Mouse (Mus musculus) cerebellum, postnatal 10 days (tissue): Measurements from ENCODE around the gene Iqsec1.
A peak's percentile ranks its signal among the peaks of the same experiment; 100 is the strongest.

Experiments used
- DNase-seq, 2 experiments: peaks; one replicate each; pipeline ENCODE4 v3.0.0; 2021; ENCODE audit warnings: mixed read lengths in 2 of 2

The Iqsec1 gene

GRCm38 (mm10) chr6:90887024-90887775, 101.3 kb downstream of the Iqsec1 start:
- DNase-seq = peak; percentile 9 to 25

- no peak for DNase-seq
These were observed 102.9 kb downstream of the Iqsec1 start for GRCm38 (mm10) chr6:90885626-90886025.

GRCm38 (mm10) chr6:90884631-90885030, 103.9 kb downstream of the Iqsec1 start:
- peak in 1 of 2 experiments; percentile 34 for DNase-seq

- no peak for DNase-seq
These were observed 107.5 kb downstream of the Iqsec1 start for GRCm38 (mm10) chr6:90880975-90881374.

GRCm38 (mm10) chr6:90880404-90880803, 108.1 kb downstream of the Iqsec1 start:
- peak; percentile 24 to 26 for DNase-seq

GRCm38 (mm10) chr6:90871581-90871980, 116.9 kb downstream of the Iqsec1 start:
- no peak for DNase-seq

GRCm38 (mm10) chr6:90868033-90868432, 120.5 kb downstream of the Iqsec1 start:
- no peak for DNase-seq

GRCm38 (mm10) chr6:90861370-90861769, 127.1 kb downstream of the Iqsec1 start:
- DNase-seq = no peak

GRCm38 (mm10) chr6:90857844-90858243, 130.6 kb downstream of the Iqsec1 start:
- no peak for DNase-seq

GRCm38 (mm10) chr6:90852360-90852759, 136.1 kb downstream of the Iqsec1 start:
- DNase-seq = no peak

GRCm38 (mm10) chr6:90848068-90848467, 140.4 kb downstream of the Iqsec1 start:
- no peak for DNase-seq

- DNase-seq = no peak
These were observed 141.0 kb downstream of the Iqsec1 start for GRCm38 (mm10) chr6:90847523-90847922.

GRCm38 (mm10) chr6:90839972-90840371, 148.5 kb downstream of the Iqsec1 start:
- no peak for DNase-seq

GRCm38 (mm10) chr6:90836749-90837148, 151.7 kb downstream of the Iqsec1 start:
- no peak for DNase-seq

GRCm38 (mm10) chr6:90829536-90829935, 158.9 kb downstream of the Iqsec1 start:
- no peak for DNase-seq

GRCm38 (mm10) chr6:90825063-90825462, 163.4 kb downstream of the Iqsec1 start:
- no peak for DNase-seq

GRCm38 (mm10) chr6:90823322-90823721, 165.2 kb downstream of the Iqsec1 start:
- DNase-seq = no peak

GRCm38 (mm10) chr6:90821916-90822602, 166.4 kb downstream of the Iqsec1 start:
- DNase-seq = no peak

GRCm38 (mm10) chr6:90819880-90820279, 168.6 kb downstream of the Iqsec1 start:
- DNase-seq = peak in 1 of 2 experiments; percentile 54

- peak; percentile 85 to 88 for DNase-seq
These were observed 169.5 kb downstream of the Iqsec1 start for GRCm38 (mm10) chr6:90818956-90819355.

GRCm38 (mm10) chr6:90816551-90816950, 171.9 kb downstream of the Iqsec1 start:
- DNase-seq = peak; percentile 55 to 66

GRCm38 (mm10) chr6:90815341-90815740, 173.1 kb downstream of the Iqsec1 start:
- peak; percentile 66 to 77 for DNase-seq

- no peak for DNase-seq
These were observed 175.0 kb downstream of the Iqsec1 start for GRCm38 (mm10) chr6:90813526-90813925.

GRCm38 (mm10) chr6:90812584-90812983, 175.9 kb downstream of the Iqsec1 start:
- no peak for DNase-seq
